Mouse (Mus musculus) heart, postnatal 0 days (tissue): Measurements from ENCODE around the gene Cipc. TPM values are rescaled to one million over a fixed set of nuclear protein-coding genes. Genes with fewer than 3 reads are reported as not detected.

Experiments
- ATAC-seq: fragments of 200-750 bp; cut with Nextera tagmentation; 2 replicates; pipeline ENCODE4 v1.8.0; 2017; ENCODE audit warnings: low read depth, moderate number of reproducible peaks, moderate library complexity; ENCODE audit not compliant: insufficient read depth
- DNase-seq: peaks from one replicate; pipeline ENCODE4 v3.0.0-alpha.2; 2016; ENCODE audit warnings: low spot score
- H3K27ac ChIP-seq: fragments of 300-500 bp; sonication (generic); 2 replicates; pipeline ENCODE4 v1.5.1; 2014; ENCODE audit warnings: low read depth, mild to moderate bottlenecking
- H3K27me3 ChIP-seq: fragments of 300-500 bp; sonication (generic); 2 replicates; pipeline ENCODE4 v1.6.1; 2014; ENCODE audit warnings: low read length, mixed read lengths; ENCODE audit not compliant: control insufficient read depth, insufficient read depth
- H3K36me3 ChIP-seq: fragments of 300-500 bp; sonication (generic); replicated peaks from 2 replicates; pipeline ENCODE4 v1.6.1; 2014; ENCODE audit warnings: low read length, mixed read lengths; ENCODE audit not compliant: control insufficient read depth, insufficient read depth
- H3K4me1 ChIP-seq: fragments of 300-500 bp; sonication (generic); 2 replicates; pipeline ENCODE4 v1.6.1; 2014; ENCODE audit warnings: antibody characterized with exemption; ENCODE audit not compliant: control insufficient read depth, insufficient read depth
- H3K4me2 ChIP-seq: fragments of 300-500 bp; sonication (generic); 2 replicates; pipeline ENCODE4 v1.6.1; 2014; ENCODE audit warnings: low read depth, mild to moderate bottlenecking, low read length, moderate library complexity
- H3K4me3 ChIP-seq: fragments of 300-500 bp; sonication (generic); 2 replicates; pipeline ENCODE4 v1.5.1; 2014; ENCODE audit warnings: low read depth, low read length
- H3K9ac ChIP-seq: fragments of 300-500 bp; sonication (generic); replicated peaks from 2 replicates; pipeline ENCODE4 v1.6.1; 2014; ENCODE audit warnings: low read depth, low read length, mixed read lengths
- H3K9me3 ChIP-seq: fragments of 300-500 bp; sonication (generic); replicated peaks from 2 replicates; pipeline ENCODE4 v1.6.1; 2016; ENCODE audit warnings: low read length; ENCODE audit not compliant: control insufficient read depth
- CTCF ChIP-seq: IDR thresholded peaks from 2 replicates; pipeline ENCODE4 v1.5.1; 2016; ENCODE audit warnings: antibody characterized with exemption, control low read depth, low read depth
- EP300 ChIP-seq: IDR thresholded peaks from 2 replicates; pipeline ENCODE4 v1.6.1; 2016; ENCODE audit warnings: antibody characterized with exemption, low read depth
- WGBS: fragments of 180-500 bp; shearing (Covaris S2); extraction: QIAGEN DNeasy Blood & Tissue Kit; methylation state at CpG from one replicate; pipeline ENCODE4 v1.1.7; 2014; 5-methylcytosine and 5-hydroxymethylcytosine counted together
- polyA plus RNA-seq: library from polyadenylated mRNA; unstranded; fragments of >200 nt; fragmentation: Nextera tagmentation; extraction: Ambion mirVana; gene quantifications from 2 replicates; pipeline ENCODE4 v1.2.1, GENCODE M21; 2015
- total RNA-seq: library from RNA; depleted of rRNA; stranded (reverse); fragments of >200 nt; gene quantifications from 2 replicates; pipeline ENCODE4 v1.2.3, GENCODE M21; 2014; ENCODE audit warnings: low replicate concordance

Cipc gene
- total and polyA plus RNA-seq, 2 experiments from 2014 or later = 20.9 to 26.2 TPM

GRCm38 (mm10) chr12:86932575-86932952 is 14.3 kb upstream of the Cipc start:
- TF ChIP-seq CTCF (no peak), EP300 (no peak)
- Histone ChIP-seq H3K4me3 (no peak overlapping the region), H3K36me3 (no peaks in the 10 kb centered on the region), H3K27ac (peak overlapping the region; percentile 41), H3K9me3 (0 out of 2 replicates have a peak, but pooled peaks cover 3% of the 10 kb centered on the region), H3K27me3 (no peaks in the 10 kb centered on the region), H3K9ac (no peak overlapping the region), H3K4me1 (peaks cover 17% of the 10 kb centered on the region; the same call in 1 of the 2 replicates), H3K4me2 (no peak overlapping the region)
- WGBS = 49% methylated on average over 6 of the region's 6 CpGs
- DNase-seq (peak; percentile 35), ATAC-seq (peak; percentile 58)

GRCm38 (mm10) chr12:86934748-86935147 is 12.1 kb upstream of the Cipc start:
- Histone ChIP-seq H3K4me3 (no peak overlapping the region), H3K4me1 (peaks cover 17% of the 10 kb centered on the region; the same call in 1 of the 2 replicates), H3K27ac (no peak overlapping the region), H3K36me3 (no peaks in the 10 kb centered on the region), H3K27me3 (no peaks in the 10 kb centered on the region), H3K9ac (no peak overlapping the region), H3K9me3 (no peaks in the 10 kb centered on the region), H3K4me2 (no peak overlapping the region)
- TF ChIP-seq EP300 (no peak), CTCF (no peak)
- 43% methylated on average over 1 of the region's 1 CpGs for WGBS
- DNase-seq (no peak), ATAC-seq (no peak)

- H3K9me3 ChIP-seq = no peaks in the 10 kb centered on the region
- no peak overlapping the region for H3K4me3 ChIP-seq
- H3K27me3 ChIP-seq = no peaks in the 10 kb centered on the region
- TF ChIP-seq EP300 (no peak), CTCF (no peak)
- H3K9ac ChIP-seq = no peak overlapping the region
- ATAC-seq (no peak), DNase-seq (no peak)
- peaks cover 17% of the 10 kb centered on the region; the same call in 1 of the 2 replicates for H3K4me1 ChIP-seq
- H3K4me2 ChIP-seq = no peak overlapping the region
- H3K36me3 ChIP-seq = no peaks in the 10 kb centered on the region
- WGBS = 63% methylated on average over 8 of the region's 8 CpGs
- no peak overlapping the region for H3K27ac ChIP-seq
These were observed 11.1 kb upstream of the Cipc start for GRCm38 (mm10) chr12:86935692-86936282.

- Histone ChIP-seq H3K9me3 (no peaks in the 10 kb centered on the region), H3K4me1 (peaks cover 19% of the 10 kb centered on the region; the same call in 1 of the 2 replicates), H3K27me3 (no peaks in the 10 kb centered on the region), H3K4me3 (no peak overlapping the region), H3K4me2 (no peak overlapping the region), H3K9ac (no peak overlapping the region), H3K27ac (no peak overlapping the region; the same call in 1 of the 2 replicates), H3K36me3 (no peaks in the 10 kb centered on the region)
- no peak for DNase-seq
- TF ChIP-seq CTCF (no peak), EP300 (no peak)
- 56% methylated on average over 11 of the region's 11 CpGs for WGBS
- ATAC-seq = no peak
These were observed 10.1 kb upstream of the Cipc start for GRCm38 (mm10) chr12:86936587-86937343.

GRCm38 (mm10) chr12:86938571-86938970 is 8.3 kb upstream of the Cipc start:
- H3K4me2 ChIP-seq = no peak overlapping the region
- no peaks in the 10 kb centered on the region for H3K36me3 ChIP-seq
- peaks cover 13% of the 10 kb centered on the region; the same call in 1 of the 2 replicates for H3K4me1 ChIP-seq
- no peak overlapping the region for H3K4me3 ChIP-seq
- no peak overlapping the region for H3K27ac ChIP-seq
- no peak overlapping the region for H3K9ac ChIP-seq
- TF ChIP-seq EP300 = no peak
- TF ChIP-seq CTCF = no peak
- H3K27me3 ChIP-seq = no peaks in the 10 kb centered on the region
- WGBS = 60% methylated on average over 9 of the region's 9 CpGs
- DNase-seq (no peak), ATAC-seq (no peak)
- H3K9me3 ChIP-seq = no peaks in the 10 kb centered on the region

GRCm38 (mm10) chr12:86941173-86941572 is 5.7 kb upstream of the Cipc start:
- Histone ChIP-seq H3K27me3 (no peaks in the 10 kb centered on the region), H3K27ac (peak overlapping the region; percentile 33; the same call in 1 of the 2 replicates), H3K4me3 (no peak overlapping the region), H3K4me2 (no peak overlapping the region), H3K36me3 (no peaks in the 10 kb centered on the region), H3K9me3 (no peaks in the 10 kb centered on the region), H3K9ac (no peak overlapping the region), H3K4me1 (peaks cover 18% of the 10 kb centered on the region; the same call in 1 of the 2 replicates)
- DNase-seq (no peak), ATAC-seq (no peak)
- TF ChIP-seq CTCF = no peak
- TF ChIP-seq EP300 = no peak
- 30% methylated on average over 11 of the region's 11 CpGs for WGBS
